Comparison of ENCODE assay signal across 13 mouse cellular contexts in the genomic region with DNA sequence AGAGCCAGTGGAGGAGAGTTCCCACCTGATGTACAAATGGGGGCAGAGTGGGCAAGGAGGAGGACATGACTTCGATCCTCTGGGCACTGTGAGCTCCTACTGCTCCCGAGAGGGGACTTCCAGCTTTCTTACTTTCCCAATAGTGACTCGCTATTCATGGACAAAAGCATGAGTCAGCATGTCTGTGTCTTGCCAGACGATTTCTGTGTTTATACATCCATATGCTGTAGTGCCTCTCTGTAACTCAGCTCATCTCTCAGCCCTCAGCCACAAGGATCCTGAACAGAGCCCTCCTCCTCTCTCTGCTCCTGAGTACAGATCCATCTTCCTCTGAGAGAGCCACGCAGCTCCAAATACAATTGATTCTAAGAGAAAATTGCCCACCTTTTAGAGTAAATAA. TPM values are rescaled to one million over a fixed set of nuclear protein-coding genes. Genes with fewer than 3 reads are reported as not detected.
DNase-seq lines count a peak whose midpoint lies in the region; ATAC-seq and TF ChIP-seq lines count a peak whose summit lies in the region.
"Had no signal": no experiment of that assay in that cellular context is flagged by ENCODE, and none has a peak within 500 bp of the region (broad histone marks: within the 10 kb centered on the region; RNA-seq: fewer than 3 reads in every experiment).

No protein-coding gene starts in this region.

- no peak for DNase-seq in intestine, embryonic 14.5 days (ENCODE audit: low spot score)
- peak; percentile 71 for DNase-seq in 3T3-L1 (ENCODE audit: low read depth, low spot score)
- DNase-seq in brain, embryonic 14.5 days (ENCODE audit: low read depth): peak; percentile 72
- DNase-seq in midbrain, embryonic 11.5 days (ENCODE audit: low spot score, missing footprints): no peak
- DNase-seq in heart, adult 8-10 months (ENCODE audit: low spot score): no peak
- DNase-seq: cerebellum, adult 2 months; kidney, adult 11 months; liver, embryonic 13.5 days; spleen, adult 18-20 months had no signal

- H3K27me3 ChIP-seq in intestine, embryonic 14.5 days (replicated peaks; ENCODE audit: control insufficient read depth, insufficient read depth, low read length): no peaks in the 10 kb centered on the region
- no peaks in the 10 kb centered on the region for H3K27me3 ChIP-seq in intestine, postnatal 0 days (replicated peaks; ENCODE audit: control insufficient read depth, insufficient read depth, low read length)
- H3K27me3 ChIP-seq in midbrain, embryonic 11.5 days (ENCODE audit: control insufficient read depth, insufficient read depth, low read length): no peaks in the 10 kb centered on the region
- H3K27me3 ChIP-seq: heart, embryonic 13.5 days; liver, embryonic 13.5 days had no signal

- H3K4me1 ChIP-seq in intestine, embryonic 14.5 days (replicated peaks; ENCODE audit: control insufficient read depth, insufficient read depth, low read length): 0 out of 2 replicates have a peak, but pooled peaks cover 3% of the 10 kb centered on the region
- no peaks in the 10 kb centered on the region for H3K4me1 ChIP-seq in intestine, postnatal 0 days (replicated peaks; ENCODE audit: control insufficient read depth, insufficient read depth, low read length)
- H3K4me1 ChIP-seq in midbrain, embryonic 11.5 days (ENCODE audit: control insufficient read depth, insufficient read depth, low read length): peaks cover 13% of the 10 kb centered on the region
- H3K4me1 ChIP-seq: liver, embryonic 13.5 days had no signal

- no peak for TF ChIP-seq POLR2A in brain, embryonic 14.5 days (IDR thresholded peaks at IDR 0.05; ENCODE audit: borderline replicate concordance, extremely low read depth, insufficient read depth, insufficient read length, poor library complexity, severe bottlenecking)

- no peaks in the 10 kb centered on the region for H3K9me3 ChIP-seq in intestine, embryonic 14.5 days (ENCODE audit: control insufficient read depth, low read length)
- H3K9me3 ChIP-seq in intestine, postnatal 0 days (ENCODE audit: control insufficient read depth): no peaks in the 10 kb centered on the region
- H3K9me3 ChIP-seq in midbrain, embryonic 11.5 days (ENCODE audit: control insufficient read depth, low read length): no peaks in the 10 kb centered on the region
- H3K9me3 ChIP-seq: heart, embryonic 13.5 days; liver, embryonic 13.5 days had no signal

- 0 out of 2 replicates have a peak overlapping the region, but pooled peaks have one; percentile 11 for H3K4me2 ChIP-seq in intestine, embryonic 14.5 days (ENCODE audit: low read length)
- H3K4me2 ChIP-seq in intestine, postnatal 0 days (replicated peaks; ENCODE audit: low read depth): no peak overlapping the region
- H3K4me2 ChIP-seq in midbrain, embryonic 11.5 days: no peak overlapping the region
- H3K4me2 ChIP-seq: heart, embryonic 13.5 days; liver, embryonic 13.5 days had no signal

- no peak overlapping the region for H3K27ac ChIP-seq in intestine, embryonic 14.5 days (ENCODE audit: low read depth)
- H3K27ac ChIP-seq in intestine, postnatal 0 days (ENCODE audit: low read depth, low read length): no peak overlapping the region
- H3K27ac ChIP-seq in midbrain, embryonic 11.5 days (ENCODE audit: low read depth, low read length): 0 out of 2 replicates have a peak overlapping the region, but pooled peaks have one; percentile 7
- H3K27ac ChIP-seq: heart, embryonic 13.5 days; liver, embryonic 13.5 days had no signal

- H3K9ac ChIP-seq in intestine, embryonic 14.5 days (ENCODE audit: low read length): no peak overlapping the region
- H3K9ac ChIP-seq in intestine, postnatal 0 days (ENCODE audit: low read depth, low read length): no peak overlapping the region
- H3K9ac ChIP-seq in midbrain, embryonic 11.5 days (ENCODE audit: low read length): no peak overlapping the region
- H3K9ac ChIP-seq: heart, embryonic 13.5 days; liver, embryonic 13.5 days had no signal

- TF ChIP-seq CTCF in intestine, postnatal 0 days (IDR thresholded peaks at IDR 0.05; ENCODE audit: low read depth): no peak
- no peak for TF ChIP-seq CTCF in brain, embryonic 14.5 days (IDR thresholded peaks at IDR 0.05; ENCODE audit: borderline replicate concordance, extremely low read depth, insufficient read depth, insufficient read length)

- 0 out of 2 replicates have a peak, but pooled peaks have one; percentile 68 for ATAC-seq in intestine, embryonic 14.5 days (replicated peaks; ENCODE audit: low FRiP score, low TSS enrichment, low read depth)
- no peak for ATAC-seq in intestine, postnatal 0 days
- no peak for ATAC-seq in midbrain, embryonic 11.5 days (ENCODE audit: low FRiP score)
- ATAC-seq in megakaryocyte-erythroid progenitor cell, adult 5-6 weeks (replicated peaks; ENCODE audit: low FRiP score, low TSS enrichment, poor library complexity, severe bottlenecking): no peak
- no peak for ATAC-seq in erythroid progenitor cell, adult 5-6 weeks (replicated peaks; ENCODE audit: low FRiP score, poor library complexity, severe bottlenecking)

- H3K4me3 ChIP-seq in intestine, embryonic 14.5 days (ENCODE audit: low read depth, low read length): no peak overlapping the region
- no peak overlapping the region for H3K4me3 ChIP-seq in intestine, postnatal 0 days (ENCODE audit: low read depth, low read length)
- H3K4me3 ChIP-seq in midbrain, embryonic 11.5 days (ENCODE audit: low read depth, low read length): no peak overlapping the region
- H3K4me3 ChIP-seq: heart, embryonic 13.5 days; liver, embryonic 13.5 days had no signal

- H3K36me3 ChIP-seq in intestine, embryonic 14.5 days (ENCODE audit: control insufficient read depth, insufficient read depth, low read length): no peaks in the 10 kb centered on the region
- H3K36me3 ChIP-seq in intestine, postnatal 0 days (ENCODE audit: control insufficient read depth, insufficient read depth): no peaks in the 10 kb centered on the region
- H3K36me3 ChIP-seq in midbrain, embryonic 11.5 days (ENCODE audit: control insufficient read depth, insufficient read depth, low read length): no peaks in the 10 kb centered on the region
- H3K36me3 ChIP-seq: heart, embryonic 13.5 days; liver, embryonic 13.5 days had no signal

- 33% methylated on average over 5 of the region's 5 CpGs for WGBS in intestine, embryonic 14.5 days
- WGBS in intestine, postnatal 0 days: 47% methylated on average over 5 of the region's 5 CpGs
- 62% methylated on average over 5 of the region's 5 CpGs for WGBS in midbrain, embryonic 11.5 days

RNA-seq across cellular contexts. Expression of a gene that starts 20.3 kb away (rescaled TPM):
- 53.5 and 62.4 TPM in 2 replicates for polyA plus RNA-seq in intestine, embryonic 14.5 days (2014; fragmentation: Nextera tagmentation; extraction: Ambion mirVana)
- 16.8 and 18.3 TPM in 2 replicates for polyA plus RNA-seq in intestine, postnatal 0 days (2015; fragmentation: Nextera tagmentation; extraction: Ambion mirVana)
- 161 and 186 TPM in 2 replicates for polyA plus RNA-seq in brain, embryonic 14.5 days (2012; rRNA removed)
- 92.7 and 94.9 TPM in 2 replicates for polyA plus RNA-seq in midbrain, embryonic 11.5 days (2014; fragmentation: Nextera tagmentation; extraction: Ambion mirVana)
- total RNA-seq in megakaryocyte-erythroid progenitor cell, adult 5-6 weeks (2014; fragmentation: Nextera tagmentation): 22.7 and 41.3 TPM in 2 replicates
- total RNA-seq in megakaryocyte-erythroid progenitor cell, adult 5-6 weeks (2017): 16.2 and 47.0 TPM in 2 replicates
- 24.7 and 48.7 TPM in 2 replicates for total RNA-seq in erythroid progenitor cell, adult 5-6 weeks (2015; ENCODE audit: low replicate concordance)
- total RNA-seq in erythroid progenitor cell, adult 5-6 weeks (2017; ENCODE audit: low replicate concordance): 12.0 and 14.1 TPM in 2 replicates
- total RNA-seq in heart, adult 8-10 months (2022): 10 to 100 TPM; 60.0 to 64.8 (median 63.1) TPM

Comparison
In these comparisons a context has a peak if more than half of its experiments do, and no peak if none do; other contexts are left out.
1. DNase-seq: peak in 3T3-L1 (single experiment) and brain, embryonic 14.5 days (single experiment); none in intestine, embryonic 14.5 days (single experiment), midbrain, embryonic 11.5 days (single experiment) and heart, adult 8-10 months (single experiment).